Mouse (Mus musculus): Measurements from ENCODE around the gene Tmem150b.

Tmem150b gene

DNA sequence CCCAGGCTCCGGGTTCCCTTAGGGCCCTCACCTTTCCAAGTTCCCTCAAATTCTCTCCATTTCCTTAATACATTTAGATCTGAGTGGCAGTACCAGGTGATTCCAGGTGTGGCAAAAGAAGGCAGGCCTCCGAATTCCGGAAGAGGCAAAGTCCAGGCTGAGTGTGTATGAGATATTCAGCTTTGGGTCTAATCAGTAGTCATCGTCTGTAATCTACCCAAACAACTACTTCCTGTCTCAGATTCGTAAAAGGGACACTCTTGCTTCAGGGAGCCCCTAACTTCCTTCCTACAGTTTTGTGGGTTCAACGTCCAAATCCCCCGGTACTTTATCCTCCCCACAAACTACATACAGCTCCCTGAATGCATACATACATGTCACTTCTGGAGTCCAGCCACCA is at the start of gene Tmem150b:
Gene Tmem150b, minus strand, starts transcription at position 81 of the 400 bp plus-strand sequence.
- in situ Hi-C loops (cut with MboI; ENCODE audit: low sequenced_read_pairs) = no loop called here

DNA sequence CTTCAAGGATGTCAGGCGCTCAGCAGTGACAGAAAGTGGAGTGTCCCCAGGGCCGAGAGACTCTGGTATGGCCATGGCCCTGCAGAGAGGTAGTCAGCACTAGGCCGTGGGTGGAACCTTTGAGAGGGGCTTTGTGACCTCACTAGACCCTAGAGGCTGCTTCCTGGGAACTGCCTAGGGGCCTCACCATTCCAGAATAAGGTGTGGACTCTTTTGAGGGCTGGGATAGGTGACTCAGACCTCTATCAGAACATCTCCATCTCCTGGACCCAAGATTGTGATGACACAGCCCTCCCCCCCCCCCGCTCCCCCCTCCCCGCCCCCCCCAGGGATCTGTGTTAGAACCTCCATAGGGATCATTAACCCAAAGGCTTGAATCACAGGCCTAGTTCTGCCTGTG is 46.2 kb upstream of the Tmem150b start, which contains the start of gene Fam71e2:
Gene Fam71e2, minus strand, starts transcription at position 101 of the 400 bp plus-strand sequence.
- in situ Hi-C loops (cut with MboI; ENCODE audit: low sequenced_read_pairs) = no loop called here

- in situ Hi-C loops (cut with MboI; ENCODE audit: low sequenced_read_pairs) = no loop called here
Observed at GRCm38 (mm10) chr7:4764946-4765710, 40.1 kb upstream of the Tmem150b start.

GRCm38 (mm10) chr7:4759670-4760069 is 34.6 kb upstream of the Tmem150b start:
- in situ Hi-C loops (cut with MboI; ENCODE audit: low sequenced_read_pairs) = no loop called here

GRCm38 (mm10) chr7:4752821-4753570 is 27.9 kb upstream of the Tmem150b start, which contains the start of gene Cox6b2:
Gene Cox6b2, minus strand, starts transcription at chr7:4753094.
- in situ Hi-C loops (cut with MboI; ENCODE audit: low sequenced_read_pairs) = no loop called here

- in situ Hi-C loops (cut with MboI; ENCODE audit: low sequenced_read_pairs) = no loop called here
Observed at GRCm38 (mm10) chr7:4751971-4752820, 27.1 kb upstream of the Tmem150b start.

DNA sequence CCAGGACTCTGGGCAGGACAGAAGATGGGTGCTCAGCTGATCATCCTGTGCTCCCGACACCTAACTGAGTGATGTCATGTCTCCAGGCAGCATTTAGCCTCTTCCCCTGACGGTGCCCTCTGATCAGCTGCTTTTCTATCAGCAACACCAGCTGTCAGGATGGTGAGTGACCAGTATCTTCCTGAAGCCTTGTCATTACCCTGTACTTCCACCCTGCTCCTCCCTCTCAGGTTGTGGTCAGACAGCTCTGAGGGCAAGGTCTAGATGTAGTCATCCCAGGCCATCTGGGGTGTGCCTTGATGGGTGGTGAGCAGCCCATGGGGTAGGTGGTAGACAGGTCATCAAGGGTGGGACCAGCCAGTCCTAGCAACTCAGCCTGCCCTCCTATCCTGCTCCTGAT is 24.1 kb upstream of the Tmem150b start:
- in situ Hi-C loops (cut with MboI; ENCODE audit: low sequenced_read_pairs) = no loop called here

- in situ Hi-C loops (cut with MboI; ENCODE audit: low sequenced_read_pairs) = no loop called here
Observed at GRCm38 (mm10) chr7:4748321-4748720, 23.3 kb upstream of the Tmem150b start.

- in situ Hi-C loops (cut with MboI; ENCODE audit: low sequenced_read_pairs) = no loop called here
Observed at GRCm38 (mm10) chr7:4747156-4747899, 22.3 kb upstream of the Tmem150b start.

DNA sequence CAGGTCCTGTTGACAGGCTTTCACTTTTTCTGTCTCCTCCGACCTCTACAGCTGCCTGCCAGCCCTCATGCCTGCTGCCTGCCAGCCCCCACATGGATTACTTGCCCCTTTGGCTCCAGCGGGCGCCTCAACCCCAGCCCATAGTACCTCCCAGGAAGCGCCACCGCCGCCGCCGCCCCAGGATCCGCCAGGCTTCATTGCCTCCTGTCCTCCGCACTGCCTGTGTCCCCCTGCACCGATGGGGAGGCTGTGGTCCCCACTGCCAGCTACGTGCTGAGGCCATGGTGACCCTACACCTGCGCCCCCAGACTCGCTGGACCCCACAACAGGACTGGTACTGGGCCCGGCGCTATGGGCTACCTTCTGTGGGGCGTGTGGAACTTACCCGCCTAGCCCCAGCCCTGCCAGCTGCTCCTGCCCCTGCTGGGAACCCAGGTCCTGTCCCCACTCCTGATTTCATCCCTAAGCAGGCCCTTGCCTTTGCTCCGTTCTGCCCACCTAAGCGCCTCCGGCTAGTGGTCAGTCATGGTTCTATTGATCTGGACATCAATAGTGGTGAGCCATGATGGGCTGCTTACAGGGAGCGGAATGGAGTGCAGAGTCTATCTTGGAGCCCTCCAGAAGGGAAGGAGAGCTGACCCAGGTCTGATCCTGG is 21.4 kb upstream of the Tmem150b start:
- in situ Hi-C loops (cut with MboI; ENCODE audit: low sequenced_read_pairs) = no loop called here

GRCm38 (mm10) chr7:4744886-4745285 is 19.8 kb upstream of the Tmem150b start:
- in situ Hi-C loops (cut with MboI; ENCODE audit: low sequenced_read_pairs) = no loop called here

DNA sequence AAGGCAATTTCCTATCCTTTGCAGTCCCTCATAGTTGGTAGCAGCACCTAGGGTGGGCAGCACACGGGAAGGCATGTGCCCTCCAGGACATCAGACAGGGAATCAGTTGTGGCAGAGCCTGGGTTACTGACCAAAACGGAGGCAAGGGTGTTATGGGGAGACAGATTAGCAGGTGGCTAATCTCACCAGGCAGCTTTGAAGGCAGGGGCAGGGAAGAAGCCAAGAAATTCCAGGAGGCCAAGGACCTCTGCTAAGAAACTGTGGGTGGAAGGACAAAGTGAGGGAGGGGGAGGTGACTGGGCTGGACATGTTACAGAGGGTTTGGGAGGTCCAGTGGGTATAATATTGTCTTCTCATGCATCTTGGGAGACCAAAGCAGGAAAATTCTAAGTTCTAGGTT is 18.3 kb upstream of the Tmem150b start:
- in situ Hi-C loops (cut with MboI; ENCODE audit: low sequenced_read_pairs) = no loop called here

DNA sequence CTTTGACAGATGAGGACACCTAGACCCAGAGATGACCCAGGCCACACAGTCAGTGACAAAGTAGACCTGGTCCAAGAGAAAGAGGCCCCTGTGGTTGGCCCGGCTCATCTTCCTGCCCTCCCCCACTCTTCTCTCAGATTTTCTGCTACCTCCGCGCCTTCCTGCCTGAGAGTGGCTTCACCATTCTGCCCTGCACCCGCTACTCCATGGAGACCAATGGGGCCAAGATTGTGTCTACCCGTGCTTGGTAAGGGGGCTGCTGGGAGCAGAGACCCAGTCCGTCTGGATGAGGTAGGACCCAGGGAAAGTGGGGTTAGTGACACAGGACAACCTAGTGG is 17.4 kb upstream of the Tmem150b start:
- in situ Hi-C loops (cut with MboI; ENCODE audit: low sequenced_read_pairs) = no loop called here

DNA sequence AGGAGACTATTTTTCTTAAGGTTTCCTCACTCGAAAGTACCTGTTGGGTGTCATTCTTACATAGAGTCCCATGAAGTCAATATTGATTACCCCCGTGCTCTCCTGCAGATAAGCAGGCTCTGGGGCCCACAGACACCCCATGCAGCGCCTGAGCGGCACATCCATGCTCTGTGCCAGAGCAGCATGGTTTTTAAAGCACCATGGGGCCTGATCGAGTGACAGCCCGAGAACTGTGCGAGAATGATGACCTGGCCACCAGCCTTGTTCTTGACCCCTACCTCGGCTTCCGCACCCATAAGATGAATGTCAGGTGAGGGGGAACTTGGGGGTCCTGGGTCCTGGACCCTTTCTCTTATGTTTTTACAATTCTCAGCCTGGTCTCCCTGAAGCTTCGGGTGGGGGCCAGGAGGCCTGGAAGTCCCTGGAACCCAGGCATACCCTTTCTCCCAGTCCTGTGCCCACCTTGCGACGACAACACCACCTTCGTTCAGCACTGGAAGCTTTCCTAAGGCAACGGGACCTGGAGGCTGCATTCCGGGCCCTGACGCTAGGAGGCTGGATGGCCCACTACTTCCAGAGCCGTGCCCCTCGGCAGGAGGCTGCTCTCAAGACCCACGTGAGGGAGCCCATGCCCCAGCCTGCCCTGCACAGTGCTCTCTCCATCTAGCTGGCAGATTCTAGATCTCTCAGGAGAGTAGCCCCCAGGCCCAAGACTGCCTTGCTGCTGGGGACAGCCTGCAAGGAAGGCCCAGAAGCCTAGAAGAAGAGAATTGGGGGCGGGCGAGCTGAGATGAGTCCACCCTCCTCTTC is 16.8 kb upstream of the Tmem150b start:
- in situ Hi-C loops (cut with MboI; ENCODE audit: low sequenced_read_pairs) = no loop called here

DNA sequence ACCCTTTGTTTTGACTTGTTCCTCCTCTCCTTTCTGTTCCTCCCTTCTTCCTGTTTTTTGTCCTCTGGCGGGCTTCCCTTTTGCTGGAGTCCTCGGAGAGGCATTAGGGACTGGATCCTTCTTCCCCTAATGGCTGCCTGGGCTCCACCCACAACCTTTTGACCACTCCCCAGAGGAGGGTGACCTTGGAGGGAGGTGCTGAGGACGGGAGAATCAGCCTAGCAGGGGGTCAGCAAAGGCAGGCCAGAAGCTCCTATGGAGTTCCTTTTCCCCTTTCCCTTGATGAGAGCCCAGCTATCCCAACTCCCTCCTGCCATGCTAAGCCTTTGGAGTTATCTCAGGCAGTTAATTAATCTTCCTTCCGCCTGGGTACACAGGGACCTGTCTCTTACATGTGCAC is 16.1 kb upstream of the Tmem150b start:
- in situ Hi-C loops (cut with MboI; ENCODE audit: low sequenced_read_pairs) = no loop called here

- in situ Hi-C loops (cut with MboI; ENCODE audit: low sequenced_read_pairs) = no loop called here
Observed at GRCm38 (mm10) chr7:4740309-4740727, 15.3 kb upstream of the Tmem150b start.

- in situ Hi-C loops (cut with MboI; ENCODE audit: low sequenced_read_pairs) = no loop called here
Observed at GRCm38 (mm10) chr7:4739544-4740275, 14.7 kb upstream of the Tmem150b start, which contains the start of gene Kmt5c. Gene Kmt5c, plus strand, starts transcription at chr7:4740115.

- in situ Hi-C loops (cut with MboI; ENCODE audit: low sequenced_read_pairs) = no loop called here
Observed at GRCm38 (mm10) chr7:4739041-4739543, 14.0 kb upstream of the Tmem150b start.
